Mouse (Mus musculus): ENCODE data around the gene Eogt.

Eogt gene

GRCm38 (mm10) chr6:97104264-97104852 is 44.6 kb downstream of the Eogt start:
- no peak for DNase-seq

DNA sequence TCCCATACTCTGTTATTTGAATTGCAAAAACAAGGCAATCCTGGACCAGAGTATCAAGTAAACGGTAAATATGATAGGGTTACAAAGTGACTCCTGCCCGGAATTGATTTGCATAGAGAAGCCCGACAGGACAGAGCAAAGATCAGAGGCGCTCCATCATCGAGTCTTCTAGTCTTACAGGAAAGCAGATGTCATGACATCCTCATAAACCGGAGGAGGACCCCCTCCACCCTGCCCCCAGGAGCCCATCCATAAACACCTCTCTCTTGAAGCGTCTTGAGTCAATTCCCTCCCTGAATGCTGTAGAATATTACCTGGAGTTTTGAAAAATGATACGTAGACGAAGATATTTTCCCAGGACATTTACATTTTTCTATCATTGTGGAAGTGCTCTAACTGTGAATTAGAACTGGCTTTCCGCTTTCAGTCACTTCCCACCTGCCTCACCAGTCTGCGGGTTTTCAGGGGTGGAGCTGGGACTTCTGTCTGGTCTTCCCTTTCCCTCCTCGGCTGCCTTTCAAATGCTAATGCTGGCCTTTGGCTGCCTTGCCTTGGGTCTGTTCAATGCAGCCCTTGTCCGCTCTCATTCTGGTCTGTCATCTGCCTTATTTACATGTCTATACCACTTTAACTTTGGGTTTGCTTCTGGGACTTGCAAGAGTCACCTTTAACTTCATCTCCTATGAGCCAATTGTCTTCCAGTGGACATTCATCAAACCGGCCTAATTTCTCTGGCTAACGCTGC is 46.9 kb downstream of the Eogt start:
- DNase-seq: no peak

DNA sequence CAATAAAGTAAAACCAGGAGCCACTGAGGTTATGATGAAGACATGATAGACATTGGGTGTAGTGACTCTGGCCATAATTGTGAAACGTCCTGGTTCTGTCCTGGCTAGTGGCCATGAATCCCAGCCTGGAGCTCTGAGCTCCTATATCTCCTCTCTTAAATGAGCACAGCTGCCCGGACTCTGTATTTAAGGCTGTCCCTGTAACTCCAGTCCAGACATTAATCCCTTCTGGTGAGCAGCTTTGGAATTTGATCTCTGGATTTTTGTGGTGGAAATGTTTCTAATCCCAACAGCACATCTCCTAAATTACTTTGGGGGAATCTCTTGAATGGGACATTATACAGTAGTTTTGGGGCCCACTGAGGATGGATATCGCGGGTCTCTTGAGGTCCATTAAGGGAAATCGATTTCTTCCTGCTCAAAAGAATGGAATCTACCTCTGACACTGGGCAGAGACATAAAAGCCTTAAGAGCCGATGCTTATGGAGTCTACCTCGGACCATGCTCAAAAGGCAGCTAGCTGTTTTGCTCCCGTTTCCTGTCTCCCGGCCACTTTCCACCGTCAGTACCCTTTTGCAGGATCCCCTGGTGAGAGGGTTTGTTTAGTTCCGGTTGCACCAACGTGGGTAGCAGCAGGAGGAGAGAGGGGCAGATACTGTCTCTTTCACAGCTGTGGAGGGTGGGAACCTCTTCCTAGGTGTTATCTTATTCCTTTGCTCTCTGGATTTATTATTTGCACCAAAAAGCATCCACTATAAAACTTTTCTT is 47.6 kb downstream of the Eogt start:
- DNase-seq: no peak

- no peak for DNase-seq
Observed at GRCm38 (mm10) chr6:97082336-97082735, 66.6 kb downstream of the Eogt start.

DNA sequence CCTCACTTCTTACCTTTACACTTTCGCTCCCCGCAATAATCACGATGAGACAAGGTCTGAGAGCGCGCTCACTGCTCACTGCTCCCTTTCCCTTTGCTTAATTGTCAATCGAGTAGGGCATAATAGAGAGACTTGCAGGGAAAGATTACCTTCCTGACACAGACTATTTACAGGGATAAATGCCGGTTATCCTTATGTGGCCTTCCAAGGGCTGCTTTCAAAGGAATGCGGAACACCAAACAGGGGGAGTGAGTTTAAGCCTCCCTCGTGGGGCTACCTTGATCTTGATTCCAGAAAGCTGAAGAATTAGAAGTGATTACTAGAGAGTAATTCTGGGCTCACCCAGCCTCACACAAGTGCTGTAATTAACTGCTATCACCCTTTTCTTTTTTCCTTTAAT is 69.0 kb downstream of the Eogt start:
- DNase-seq: no peak

- peak; percentile 6 for DNase-seq
Observed at GRCm38 (mm10) chr6:97060074-97060681, 88.8 kb downstream of the Eogt start, which contains the start of gene Fam19a4. TSS of gene Fam19a4 (minus strand) at chr6:97060413.

Measured in right cerebral cortex, postnatal 25 days (tissue).